1 mouse cellular context compared by ENCODE assay signal in the genomic region with DNA sequence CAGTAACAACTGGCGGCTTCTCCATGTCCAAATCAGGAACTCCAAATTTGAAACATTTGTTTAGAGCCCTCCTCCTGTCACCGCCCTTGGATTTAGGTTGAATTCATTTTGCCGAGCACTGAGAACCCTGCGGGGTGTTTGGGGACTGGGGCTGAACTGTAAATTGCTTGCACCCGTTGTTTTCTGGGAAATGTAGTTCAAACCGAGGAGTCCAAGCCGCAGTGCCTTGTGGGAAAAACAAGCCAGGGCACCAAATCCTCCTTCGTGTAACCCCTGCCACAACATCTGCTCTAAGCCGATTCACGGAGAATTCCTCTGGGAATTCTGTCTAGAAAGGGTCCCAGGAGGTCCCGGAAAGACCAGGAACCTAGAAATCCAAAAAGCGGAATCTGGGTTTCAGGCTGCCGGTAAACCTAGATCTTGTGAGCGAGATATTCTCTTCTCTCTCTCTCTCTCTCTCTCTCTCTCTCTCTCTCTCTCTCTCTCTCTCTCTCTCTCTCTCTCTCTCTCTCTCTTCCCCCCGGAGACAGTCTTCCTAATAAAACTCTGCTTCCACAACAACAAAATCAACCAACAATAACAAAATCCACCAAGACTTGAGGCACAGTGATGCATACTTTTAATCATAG.
TF ChIP-seq lines count a peak whose summit lies in the region.

No protein-coding gene starts in this region.

TF ChIP-seq in MEL, 35 proteins besides CTCF, POLR2A, EP300 and RAD21 (continued from another document):
- TF ChIP-seq GATA1 (IDR thresholded peaks at IDR 0.05; ENCODE audit: low read depth, low read length) (0 out of 2 replicates have a peak, but pooled peaks have one; percentile 8), NELFE (IDR thresholded peaks at IDR 0.05; ENCODE audit: low read depth, low read length) (peak; percentile 36; the same call in 1 of the 2 replicates), TCF12 (IDR thresholded peaks at IDR 0.05; ENCODE audit: low read depth, low read length) (peak; percentile 47), SIN3A (IDR thresholded peaks at IDR 0.05; ENCODE audit: low read length) (peak; percentile 93), POLR2AphosphoS2 (IDR thresholded peaks at IDR 0.05; ENCODE audit: low read length) (no peak), ZMIZ1 (IDR thresholded peaks at IDR 0.05; ENCODE audit: low read depth, low read length) (no peak; the same call in 1 of the 2 replicates), JUND (IDR thresholded peaks at IDR 0.05; ENCODE audit: low read depth, low read length) (peak; percentile 99)
